Mouse (Mus musculus) embryonic facial prominence, embryonic 12.5 days (tissue): ENCODE data around the gene Zfp148. TPM values are rescaled to one million over a fixed set of nuclear protein-coding genes. Genes with fewer than 3 reads are reported as not detected.
"Not testable (repeated sequence)": the region's sequence is repeated elsewhere in the genome, so short reads cannot be mapped to it uniquely, and the experiment has no call there.

ENCODE experiments used
- ATAC-seq: fragments of 200-750 bp; cut with Nextera tagmentation; 2 replicates; pipeline ENCODE4 v1.8.0; 2017; ENCODE audit not compliant: insufficient number of reproducible peaks, insufficient read depth, low FRiP score, low TSS enrichment
- H3K27ac ChIP-seq: fragments of 300-500 bp; sonication (generic); 2 replicates; pipeline ENCODE4 v1.5.1; 2016; ENCODE audit warnings: mild to moderate bottlenecking
- H3K27me3 ChIP-seq: fragments of 300-500 bp; sonication (generic); 2 replicates; pipeline ENCODE4 v1.6.1; 2016; ENCODE audit warnings: mild to moderate bottlenecking, moderate library complexity
- H3K36me3 ChIP-seq: fragments of 300-500 bp; sonication (generic); 2 replicates; pipeline ENCODE4 v1.6.1; 2016; ENCODE audit warnings: mild to moderate bottlenecking
- H3K4me1 ChIP-seq: fragments of 300-500 bp; sonication (generic); 2 replicates; pipeline ENCODE4 v1.6.1; 2016
- H3K4me2 ChIP-seq: fragments of 300-500 bp; sonication (generic); replicated peaks from 2 replicates; pipeline ENCODE4 v1.6.1; 2016; ENCODE audit warnings: mild to moderate bottlenecking, moderate library complexity
- H3K4me3 ChIP-seq: fragments of 300-500 bp; sonication (generic); 2 replicates; pipeline ENCODE4 v1.5.1; 2016; ENCODE audit warnings: mild to moderate bottlenecking
- H3K9ac ChIP-seq: fragments of 300-500 bp; sonication (generic); 2 replicates; pipeline ENCODE4 v1.6.1; 2016; ENCODE audit warnings: mild to moderate bottlenecking, moderate library complexity
- H3K9me3 ChIP-seq: fragments of 300-500 bp; sonication (generic); 2 replicates; pipeline ENCODE4 v1.6.1; 2016; ENCODE audit warnings: mild to moderate bottlenecking, moderate library complexity
- WGBS: fragments of 180-500 bp; shearing (Covaris S2); methylation state at CpG from one replicate; pipeline ENCODE4 v1.1.7; 2016; 5-methylcytosine and 5-hydroxymethylcytosine counted together
- polyA plus RNA-seq: library from polyadenylated mRNA; unstranded; fragments of >200 nt; fragmentation: Nextera tagmentation; extraction: Ambion mirVana; gene quantifications from 2 replicates; pipeline ENCODE4 v1.2.1, GENCODE M21; 2016

Gene Zfp148
- polyA plus RNA-seq, 1 experiment from 2014 or later, result 68.3 TPM

- Histone ChIP-seq H3K9ac (no peak overlapping the region), H3K27ac (no peak overlapping the region), H3K4me1 (peaks cover 13% of the 10 kb centered on the region), H3K4me2 (no peak overlapping the region), H3K36me3 (peaks cover 11% of the 10 kb centered on the region), H3K27me3 (no peaks in the 10 kb centered on the region), H3K9me3 (no peaks in the 10 kb centered on the region), H3K4me3 (no peak overlapping the region)
- 50% methylated on average over 6 of the region's 6 CpGs for WGBS
- no peak for ATAC-seq
These were observed 86.8 kb downstream of the Zfp148 start for GRCm38 (mm10) chr16:33467451-33467850.

GRCm38 (mm10) chr16:33469973-33470372 is 89.3 kb downstream of the Zfp148 start:
- no peak overlapping the region for H3K4me3 ChIP-seq
- H3K9me3 ChIP-seq, result no peaks in the 10 kb centered on the region
- peaks cover 17% of the 10 kb centered on the region for H3K36me3 ChIP-seq
- H3K9ac ChIP-seq, result no peak overlapping the region
- no peak overlapping the region for H3K27ac ChIP-seq
- peaks cover 9% of the 10 kb centered on the region for H3K4me1 ChIP-seq
- H3K4me2 ChIP-seq, result no peak overlapping the region
- ATAC-seq, result no peak
- no peaks in the 10 kb centered on the region for H3K27me3 ChIP-seq

GRCm38 (mm10) chr16:33474381-33474780 is 93.7 kb downstream of the Zfp148 start:
- H3K36me3 ChIP-seq, result peaks cover 39% of the 10 kb centered on the region

GRCm38 (mm10) chr16:33479926-33480325 is 99.3 kb downstream of the Zfp148 start:
- Histone ChIP-seq H3K27me3 (no peaks in the 10 kb centered on the region), H3K4me2 (no peak overlapping the region), H3K4me1 (no peaks in the 10 kb centered on the region), H3K36me3 (peaks cover 29% of the 10 kb centered on the region), H3K27ac (no peak overlapping the region), H3K9ac (no peak overlapping the region), H3K9me3 (no peaks in the 10 kb centered on the region), H3K4me3 (no peak overlapping the region)
- ATAC-seq, result no peak

More at GRCm38 (mm10) chr16:33474381-33474780, 93.7 kb downstream of the Zfp148 start:
- no peak overlapping the region for H3K27ac ChIP-seq
- no peak for ATAC-seq
- H3K4me1 ChIP-seq, result peaks cover 6% of the 10 kb centered on the region; the same call in 1 of the 2 replicates
- WGBS, result 97% methylated on average over 6 of the region's 6 CpGs
- no peak overlapping the region for H3K4me2 ChIP-seq
- H3K27me3 ChIP-seq, result no peaks in the 10 kb centered on the region
- no peak overlapping the region for H3K4me3 ChIP-seq
- H3K9ac ChIP-seq, result no peak overlapping the region
- H3K9me3 ChIP-seq, result no peaks in the 10 kb centered on the region

GRCm38 (mm10) chr16:33481148-33481547 is 100.5 kb downstream of the Zfp148 start:
- H3K4me1 ChIP-seq, result no peaks in the 10 kb centered on the region
- no peak for ATAC-seq
- no peaks in the 10 kb centered on the region for H3K27me3 ChIP-seq
- no peak overlapping the region for H3K4me3 ChIP-seq
- H3K36me3 ChIP-seq, result peaks cover 24% of the 10 kb centered on the region
- H3K4me2 ChIP-seq, result no peak overlapping the region
- no peak overlapping the region for H3K9ac ChIP-seq
- no peaks in the 10 kb centered on the region for H3K9me3 ChIP-seq
- WGBS, result 97% methylated on average over 2 of the region's 2 CpGs
- H3K27ac ChIP-seq, result no peak overlapping the region

- ATAC-seq, result no peak
- Histone ChIP-seq H3K4me3 (no peak overlapping the region), H3K4me1 (no peaks in the 10 kb centered on the region), H3K36me3 (peaks cover 17% of the 10 kb centered on the region), H3K9ac (no peak overlapping the region), H3K4me2 (no peak overlapping the region), H3K27ac (no peak overlapping the region), H3K9me3 (no peaks in the 10 kb centered on the region), H3K27me3 (no peaks in the 10 kb centered on the region)
- WGBS, result 93% methylated on average over 3 of the region's 3 CpGs
These were observed 101.7 kb downstream of the Zfp148 start for GRCm38 (mm10) chr16:33482309-33482708.

- Histone ChIP-seq H3K4me2 (no peak overlapping the region), H3K9me3 (no peaks in the 10 kb centered on the region), H3K4me3 (no peak overlapping the region), H3K27ac (no peak overlapping the region), H3K36me3 (peaks cover 16% of the 10 kb centered on the region; the same call in 1 of the 2 replicates), H3K27me3 (no peaks in the 10 kb centered on the region), H3K4me1 (no peaks in the 10 kb centered on the region), H3K9ac (no peak overlapping the region)
- ATAC-seq, result no peak
- 92% methylated on average over 4 of the region's 4 CpGs for WGBS
These were observed 107.1 kb downstream of the Zfp148 start for GRCm38 (mm10) chr16:33487709-33488108.

- Histone ChIP-seq H3K36me3 (peaks cover 28% of the 10 kb centered on the region), H3K4me3 (no peak overlapping the region), H3K4me2 (no peak overlapping the region), H3K9ac (no peak overlapping the region), H3K4me1 (no peaks in the 10 kb centered on the region), H3K27me3 (no peaks in the 10 kb centered on the region), H3K27ac (no peak overlapping the region), H3K9me3 (no peaks in the 10 kb centered on the region)
- 94% methylated on average over 4 of the region's 4 CpGs for WGBS
- ATAC-seq, result no peak
These were observed 113.7 kb downstream of the Zfp148 start for GRCm38 (mm10) chr16:33494374-33494773.

- ATAC-seq, result no peak
- no peak overlapping the region for H3K27ac ChIP-seq
- WGBS, result 90% methylated on average over 4 of the region's 4 CpGs
These were observed 127.4 kb downstream of the Zfp148 start for GRCm38 (mm10) chr16:33508082-33508481.

GRCm38 (mm10) chr16:33509231-33509630 is 128.6 kb downstream of the Zfp148 start:
- H3K36me3 ChIP-seq, ATAC-seq, H3K4me3 ChIP-seq, H3K27me3 ChIP-seq, H3K27ac ChIP-seq, H3K4me1 ChIP-seq, H3K9me3 ChIP-seq, H3K9ac ChIP-seq, H3K4me2 ChIP-seq: not testable (repeated sequence)
- WGBS, result 86% methylated on average over 2 of the region's 2 CpGs

More at GRCm38 (mm10) chr16:33508082-33508481, 127.4 kb downstream of the Zfp148 start:
- no peaks in the 10 kb centered on the region for H3K4me1 ChIP-seq
- no peak overlapping the region for H3K4me2 ChIP-seq
- H3K9me3 ChIP-seq, result no peaks in the 10 kb centered on the region
- no peak overlapping the region for H3K4me3 ChIP-seq
- 0 out of 2 replicates have a peak, but pooled peaks cover 7% of the 10 kb centered on the region for H3K36me3 ChIP-seq
- no peaks in the 10 kb centered on the region for H3K27me3 ChIP-seq
- no peak overlapping the region for H3K9ac ChIP-seq

- not testable (repeated sequence) for H3K4me2 ChIP-seq, H3K4me3 ChIP-seq, H3K9ac ChIP-seq, H3K9me3 ChIP-seq, ATAC-seq, H3K4me1 ChIP-seq, H3K27me3 ChIP-seq, H3K36me3 ChIP-seq, H3K27ac ChIP-seq
- WGBS, result 86% methylated on average over 4 of the region's 4 CpGs
These were observed 130.2 kb downstream of the Zfp148 start for GRCm38 (mm10) chr16:33510856-33511255.

- no peak overlapping the region for H3K4me2 ChIP-seq
- no peaks in the 10 kb centered on the region for H3K9me3 ChIP-seq
- H3K27me3 ChIP-seq, result 0 out of 2 replicates have a peak, but pooled peaks cover under 1% of the 10 kb centered on the region
- peaks cover 10% of the 10 kb centered on the region for H3K4me1 ChIP-seq
- ATAC-seq, result no peak
- no peak overlapping the region for H3K4me3 ChIP-seq
- 77% methylated on average over 6 of the region's 6 CpGs for WGBS
- H3K27ac ChIP-seq, result no peak overlapping the region
- H3K36me3 ChIP-seq, result no peaks in the 10 kb centered on the region
- no peak overlapping the region for H3K9ac ChIP-seq
These were observed 131.9 kb downstream of the Zfp148 start for GRCm38 (mm10) chr16:33512555-33512954.
